Mouse (Mus musculus) frontal cortex, postnatal 10 days (tissue): Measurements from ENCODE around the gene Zfp935.
A peak's percentile ranks its signal among the peaks of the same experiment; 100 is the strongest.
"Not testable (repeated sequence)": the region's sequence is repeated elsewhere in the genome, so short reads cannot be mapped to it uniquely, and the experiment has no call there.

ENCODE experiments used
- DNase-seq, 2 experiments: peaks; one replicate each; pipeline ENCODE4 v3.0.0; 2022; ENCODE audit warnings: low spot score in 2 of 2, mixed read lengths in 1 of 2

The Zfp935 gene

GRCm38 (mm10) chr13:62558189-62559110 lies at the start of gene Zfp935:
Gene Zfp935, minus strand, starts transcription at chr13:62558511.
- peak; percentile 46 to 64 for DNase-seq

- not testable (repeated sequence) for DNase-seq
Measured at GRCm38 (mm10) chr13:62571099-62571498, 12.8 kb upstream of the Zfp935 start, which contains the start of gene Zfp934. Gene Zfp934, minus strand, starts transcription at chr13:62571199.

- peak in 1 of 2 experiments; percentile 6 for DNase-seq
Measured at GRCm38 (mm10) chr13:62561696-62562095, 3.4 kb upstream of the Zfp935 start.

DNA sequence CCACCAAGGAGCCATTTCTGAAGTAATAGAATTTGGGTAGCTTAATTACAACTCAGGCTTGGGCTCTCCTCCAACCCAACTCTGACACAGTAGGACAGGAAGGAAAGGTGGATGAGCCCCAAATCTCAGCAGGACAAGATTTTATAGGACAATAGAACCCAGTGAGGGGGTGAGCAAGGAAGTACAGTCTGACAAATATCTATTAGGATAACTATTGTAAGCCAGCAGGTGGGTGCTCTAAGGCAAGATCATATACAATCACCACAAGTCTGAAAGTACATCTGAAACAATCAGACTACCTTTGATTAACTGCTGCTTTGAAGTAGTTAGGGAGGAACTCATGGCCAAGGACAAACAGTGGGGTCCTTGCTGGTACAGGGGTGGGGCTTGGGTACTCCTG lies 28.2 kb downstream of the Zfp935 start:
- not testable (repeated sequence) for DNase-seq

- not testable (repeated sequence) for DNase-seq
Measured at GRCm38 (mm10) chr13:62510641-62511420, 47.5 kb downstream of the Zfp935 start.

GRCm38 (mm10) chr13:62472661-62473060 lies 85.7 kb downstream of the Zfp935 start:
- not testable (repeated sequence) for DNase-seq

DNA sequence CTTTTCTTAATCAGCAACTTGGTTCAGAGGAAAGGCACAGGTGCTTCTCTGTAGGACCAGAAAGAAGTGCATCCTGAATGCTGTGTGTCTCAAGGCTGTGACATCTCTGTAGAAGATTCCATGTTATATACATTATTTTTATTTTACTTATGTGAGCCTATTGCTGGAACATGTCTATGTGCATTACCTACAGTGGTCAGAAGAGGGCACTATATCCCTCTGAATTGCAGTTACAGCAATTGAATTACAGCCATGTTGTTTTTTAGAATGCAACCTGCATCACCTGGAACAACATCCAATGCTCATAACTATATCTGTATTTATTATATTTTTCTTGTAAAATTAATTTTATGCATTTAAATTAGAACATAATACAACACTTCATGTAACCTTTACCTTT lies 88.4 kb downstream of the Zfp935 start:
- not testable (repeated sequence) for DNase-seq

GRCm38 (mm10) chr13:62466424-62467334 lies 91.6 kb downstream of the Zfp935 start, which contains the start of gene Gm49359:
Gene Gm49359, minus strand, starts transcription at chr13:62466832.
- peak; percentile 82 to 87 for DNase-seq
